Comparison of ENCODE assay signal across 8 mouse cellular contexts in the genomic region with DNA sequence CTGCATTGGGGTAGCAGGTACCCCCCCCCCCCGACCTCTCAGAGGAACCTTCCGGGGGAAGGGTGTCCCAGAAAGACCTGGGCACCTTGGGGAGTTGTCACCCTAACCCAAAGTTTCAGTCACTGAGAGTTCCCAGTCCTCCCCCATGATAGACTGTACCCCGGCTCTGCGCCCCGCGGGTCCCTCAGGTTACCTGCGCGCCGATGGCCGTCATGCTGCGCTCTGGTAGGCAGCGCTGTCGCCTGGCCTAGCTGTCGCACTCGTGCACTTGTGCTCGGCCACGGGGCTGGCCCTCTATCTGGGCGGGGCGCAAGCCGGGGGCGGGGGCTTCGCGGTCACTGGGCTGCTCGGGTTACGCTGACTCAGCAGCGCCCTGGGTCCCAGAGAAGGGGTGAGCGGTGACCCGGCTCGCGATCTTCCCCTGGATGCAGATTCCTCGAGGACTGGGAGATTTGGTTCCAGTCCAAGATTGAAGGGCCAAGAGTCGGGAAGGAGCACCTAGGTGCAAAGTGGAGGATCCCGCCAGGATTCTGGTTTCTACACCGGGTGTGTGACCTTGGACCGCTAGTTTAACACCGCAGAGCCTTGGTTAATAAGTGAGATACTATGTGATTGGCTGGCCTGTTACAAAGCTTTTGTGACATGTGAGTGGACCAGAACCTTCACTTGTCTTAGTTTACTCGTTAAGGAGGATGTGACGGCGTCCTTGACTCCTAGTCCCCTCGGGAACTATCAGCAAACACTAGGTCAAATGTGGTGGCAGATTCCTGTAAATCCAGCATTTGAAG. TPM values are rescaled to one million over a fixed set of nuclear protein-coding genes. Genes with fewer than 3 reads are reported as not detected.
DNase-seq lines count a peak whose midpoint lies in the region; ATAC-seq and TF ChIP-seq lines count a peak whose summit lies in the region.

Tmem37 (minus strand) TSS at position 556 of the 788 bp plus-strand sequence.

- H3K9ac ChIP-seq in intestine, postnatal 0 days (ENCODE audit: low read depth, low read length): peak within 1 kb of the TSS; percentile 77
- H3K9ac ChIP-seq in neural tube, embryonic 13.5 days: peak within 1 kb of the TSS; percentile 62

- peak within 1 kb of the TSS; percentile 54 for H3K4me3 ChIP-seq in intestine, postnatal 0 days (ENCODE audit: low read depth, low read length)
- H3K4me3 ChIP-seq in neural tube, embryonic 13.5 days: peak within 1 kb of the TSS; percentile 33

- WGBS in intestine, postnatal 0 days: 3% methylated on average over 40 of the region's 40 CpGs
- WGBS in neural tube, embryonic 13.5 days: 2% methylated on average over 40 of the region's 40 CpGs

- CTCF ChIA-PET in Patski (lab: Charles Lee): no interaction called here

- no peaks in the 10 kb centered on the region for H3K9me3 ChIP-seq in intestine, postnatal 0 days (ENCODE audit: control insufficient read depth)
- no peaks in the 10 kb centered on the region for H3K9me3 ChIP-seq in neural tube, embryonic 13.5 days

- no peaks in the 10 kb centered on the region for H3K36me3 ChIP-seq in intestine, postnatal 0 days (ENCODE audit: control insufficient read depth, insufficient read depth)
- H3K36me3 ChIP-seq in neural tube, embryonic 13.5 days: no peaks in the 10 kb centered on the region

- H3K27ac ChIP-seq in intestine, postnatal 0 days (ENCODE audit: low read depth, low read length): peak within 1 kb of the TSS; percentile 96
- no peak within 1 kb of the TSS for H3K27ac ChIP-seq in neural tube, embryonic 13.5 days (replicated peaks)

- POLR2A ChIA-PET in Patski (lab: Charles Lee): interaction anchor here (0.6 to 1.2 kb wide), 3 partner anchors 12 to 72 kb away, joined by 3 to 4 read pairs (median 3); no protein-coding TSS in a partner anchor

- TF ChIP-seq CTCF in Patski (IDR thresholded peaks at IDR 0.05): no peak
- TF ChIP-seq CTCF in intestine, postnatal 0 days (IDR thresholded peaks at IDR 0.05; ENCODE audit: low read depth): no peak; the same call in 1 of the 2 replicates

- ATAC-seq in Patski: peak; percentile 49
- ATAC-seq in intestine, postnatal 0 days: peak; percentile 76
- peak; percentile 71 for ATAC-seq in neural tube, embryonic 13.5 days (ENCODE audit: low read depth)

- H3K4me2 ChIP-seq in intestine, postnatal 0 days (replicated peaks; ENCODE audit: low read depth): peak within 1 kb of the TSS; percentile 76
- peak within 1 kb of the TSS; percentile 64 for H3K4me2 ChIP-seq in neural tube, embryonic 13.5 days

- H3K4me1 ChIP-seq in intestine, postnatal 0 days (replicated peaks; ENCODE audit: control insufficient read depth, insufficient read depth, low read length): peaks cover 11% of the 10 kb centered on the region; the same call in 1 of the 2 replicates
- H3K4me1 ChIP-seq in neural tube, embryonic 13.5 days (replicated peaks): peaks cover 20% of the 10 kb centered on the region

- in situ Hi-C loops in Patski (cut with MboI; ENCODE audit: low pct_unique_long_range_greater_than_20kb): no loop called here

- H3K27me3 ChIP-seq in Patski: no peaks in the 10 kb centered on the region
- no peaks in the 10 kb centered on the region for H3K27me3 ChIP-seq in intestine, postnatal 0 days (replicated peaks; ENCODE audit: control insufficient read depth, insufficient read depth, low read length)
- H3K27me3 ChIP-seq in neural tube, embryonic 13.5 days: peaks cover 39% of the 10 kb centered on the region

- peak; percentile 39 for DNase-seq in CD4-positive helper T cell, adult 2 months (ENCODE audit: low read depth, low spot score)
- no peak for DNase-seq in Patski (ENCODE audit: low read depth, low spot score)
- DNase-seq in embryo, embryonic 10 days (ENCODE audit: low spot score): peak; percentile 86
- peak; percentile 98 for DNase-seq in heart, adult 11 months
- DNase-seq in lung, adult 18-20 months: peak; percentile 81 to 85
- no peak for DNase-seq in MN1 (ENCODE audit: low spot score)

RNA-seq across cellular contexts. Expression of gene Tmem37, which starts in this region (rescaled TPM):
- polyA plus RNA-seq in Patski (2021): 59.6 TPM
- 593 and 673 TPM in 2 replicates for polyA plus RNA-seq in intestine, postnatal 0 days (2015; fragmentation: Nextera tagmentation; extraction: Ambion mirVana)
- polyA plus RNA-seq in neural tube, embryonic 13.5 days (2015; fragmentation: Nextera tagmentation; extraction: Ambion mirVana): 7.7 and 9.8 TPM in 2 replicates

Comparison
In these comparisons a context has a peak if more than half of its experiments do, and no peak if none do; other contexts are left out.
1. DNase-seq: peak in CD4-positive helper T cell, adult 2 months (single experiment), embryo, embryonic 10 days (single experiment), heart, adult 11 months (single experiment) and lung, adult 18-20 months (2 of 2); none in Patski (single experiment) and MN1 (single experiment).
2. Peak in every context shown above with its lines, with median percentiles within 50 percentile points of each other: ATAC-seq.